Mouse (Mus musculus) embryonic facial prominence, embryonic 11.5 days (tissue): ENCODE data around the gene Kif1b. TPM values are rescaled to one million over a fixed set of nuclear protein-coding genes. Genes with fewer than 3 reads are reported as not detected.

Experiments used
- ATAC-seq: fragments of 200-750 bp; cut with Nextera tagmentation; replicated peaks from 2 replicates; pipeline ENCODE4 v1.8.0; 2017; ENCODE audit warnings: low read depth; ENCODE audit not compliant: insufficient number of reproducible peaks, low FRiP score, low TSS enrichment
- DNase-seq: peaks from one replicate; pipeline ENCODE4 v3.0.0-alpha.2; 2015; ENCODE audit warnings: low spot score
- H3K27ac ChIP-seq: fragments of 300-500 bp; sonication (generic); replicated peaks from 2 replicates; pipeline ENCODE4 v1.5.1; 2014; ENCODE audit warnings: mild to moderate bottlenecking, low read depth, low read length, control low read depth
- H3K27me3 ChIP-seq: fragments of 300-500 bp; sonication (generic); 2 replicates; pipeline ENCODE4 v1.6.1; 2014; ENCODE audit warnings: mild to moderate bottlenecking, low read length, moderate library complexity, mixed read lengths; ENCODE audit not compliant: control insufficient read depth, insufficient read depth
- H3K36me3 ChIP-seq: fragments of 300-500 bp; sonication (generic); replicated peaks from 2 replicates; pipeline ENCODE4 v1.6.1; 2014; ENCODE audit warnings: low read depth, mild to moderate bottlenecking, low read length, moderate library complexity, mixed read lengths; ENCODE audit not compliant: control insufficient read depth, insufficient read depth
- H3K4me1 ChIP-seq: fragments of 300-500 bp; sonication (generic); 2 replicates; pipeline ENCODE4 v1.6.1; 2014; ENCODE audit warnings: low read length, mixed read lengths; ENCODE audit not compliant: control insufficient read depth, insufficient read depth
- H3K4me2 ChIP-seq: fragments of 300-500 bp; sonication (generic); 2 replicates; pipeline ENCODE4 v1.6.1; 2014; ENCODE audit warnings: low read depth, mild to moderate bottlenecking, control low read depth, low read length, moderate library complexity
- H3K4me3 ChIP-seq: fragments of 300-500 bp; sonication (generic); 2 replicates; pipeline ENCODE4 v1.5.1; 2014; ENCODE audit warnings: low read depth, low read length, control low read depth
- H3K9ac ChIP-seq: fragments of 300-500 bp; sonication (generic); replicated peaks from 2 replicates; pipeline ENCODE4 v1.6.1; 2014; ENCODE audit warnings: mild to moderate bottlenecking, control low read depth, low read length
- H3K9me3 ChIP-seq: fragments of 300-500 bp; sonication (generic); replicated peaks from 2 replicates; pipeline ENCODE4 v1.6.1; 2016; ENCODE audit warnings: mild to moderate bottlenecking, low read length, inconsistent platforms, mixed read lengths; ENCODE audit not compliant: control insufficient read depth
- WGBS: fragments of 180-500 bp; shearing (Covaris S2); extraction: QIAGEN DNeasy Blood & Tissue Kit; methylation state at CpG from one replicate; pipeline ENCODE4 v1.1.7; 2014; 5-methylcytosine and 5-hydroxymethylcytosine counted together
- polyA plus RNA-seq: library from polyadenylated mRNA; unstranded; fragments of >200 nt; fragmentation: Nextera tagmentation; extraction: Ambion mirVana; gene quantifications from 2 replicates; pipeline ENCODE4 v1.2.1, GENCODE M21; 2014

Gene Kif1b
- polyA plus RNA-seq, 1 experiment from 2014 or later, result 45.1 TPM

DNA sequence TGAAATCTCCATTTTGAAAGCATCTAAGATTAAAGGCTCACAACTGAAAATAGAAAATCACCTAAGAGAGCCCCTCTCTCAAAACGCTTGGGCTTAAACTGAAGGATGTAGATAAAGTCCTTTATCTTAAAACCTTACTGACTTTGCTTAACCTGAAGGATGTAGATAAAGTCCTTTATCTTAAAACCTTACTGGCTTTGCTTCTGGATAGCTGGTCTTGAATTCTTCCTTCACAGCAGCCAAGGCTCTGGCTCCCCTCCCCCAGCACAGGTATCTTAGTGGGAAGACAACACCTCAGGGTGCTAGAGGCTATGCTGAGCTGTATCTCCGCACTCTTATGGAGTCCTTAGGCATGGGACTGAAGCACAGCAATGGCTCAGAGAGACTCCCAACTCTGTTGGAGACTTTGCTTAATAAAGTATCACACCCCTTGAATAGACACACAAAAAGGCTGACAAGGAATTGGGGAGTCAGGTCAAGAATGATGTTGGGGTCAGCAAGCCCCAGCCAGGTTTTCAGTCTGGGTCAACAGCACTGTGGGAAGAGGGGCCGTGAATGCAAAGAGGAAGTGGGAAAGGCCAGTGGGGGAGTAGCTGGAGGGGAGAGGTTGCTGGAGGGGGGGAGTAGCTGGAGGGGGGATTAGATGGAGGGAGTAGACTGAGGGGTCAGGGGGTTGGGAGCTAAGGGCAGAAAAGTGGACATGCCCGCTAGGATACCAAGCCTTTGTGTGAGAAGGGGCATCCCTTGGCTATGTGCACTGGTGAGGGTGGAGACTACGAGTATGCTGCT lies 32.1 kb upstream of the Kif1b start:
- peaks cover 14% of the 10 kb centered on the region for H3K36me3 ChIP-seq
- DNase-seq (no peak), ATAC-seq (no peak)
- no peaks in the 10 kb centered on the region for H3K9me3 ChIP-seq
- no peaks in the 10 kb centered on the region for H3K27me3 ChIP-seq
- no peak overlapping the region for H3K4me3 ChIP-seq
- WGBS, result 47% methylated on average over 5 of the region's 5 CpGs
- H3K27ac ChIP-seq, result no peak overlapping the region
- no peak overlapping the region for H3K4me2 ChIP-seq
- H3K9ac ChIP-seq, result no peak overlapping the region
- H3K4me1 ChIP-seq, result no peaks in the 10 kb centered on the region

DNA sequence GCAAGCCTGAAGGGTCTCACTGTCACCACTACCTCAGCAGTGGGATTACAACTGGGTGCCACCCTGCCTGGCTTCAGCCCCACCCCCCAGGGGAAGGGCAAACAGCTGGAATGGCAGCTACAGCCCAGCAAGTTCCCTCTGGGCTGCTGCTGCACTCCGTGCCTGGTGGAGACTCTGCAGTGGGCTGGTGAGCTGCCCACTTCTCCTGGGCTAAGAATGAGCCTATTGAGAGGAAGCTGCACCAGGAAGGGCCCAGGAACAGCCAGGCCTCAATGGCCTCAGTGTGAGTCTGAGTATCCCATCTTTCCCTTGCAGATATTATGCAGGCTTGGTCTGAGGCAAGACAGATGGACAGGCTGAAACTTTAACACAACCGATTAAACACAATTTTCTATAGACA lies 30.6 kb upstream of the Kif1b start:
- Histone ChIP-seq H3K4me3 (no peak overlapping the region), H3K4me1 (no peaks in the 10 kb centered on the region), H3K4me2 (no peak overlapping the region), H3K36me3 (peaks cover 13% of the 10 kb centered on the region), H3K9me3 (no peaks in the 10 kb centered on the region), H3K27me3 (no peaks in the 10 kb centered on the region), H3K9ac (no peak overlapping the region), H3K27ac (no peak overlapping the region)
- DNase-seq (no peak), ATAC-seq (no peak)
- 68% methylated on average over 2 of the region's 2 CpGs for WGBS

DNA sequence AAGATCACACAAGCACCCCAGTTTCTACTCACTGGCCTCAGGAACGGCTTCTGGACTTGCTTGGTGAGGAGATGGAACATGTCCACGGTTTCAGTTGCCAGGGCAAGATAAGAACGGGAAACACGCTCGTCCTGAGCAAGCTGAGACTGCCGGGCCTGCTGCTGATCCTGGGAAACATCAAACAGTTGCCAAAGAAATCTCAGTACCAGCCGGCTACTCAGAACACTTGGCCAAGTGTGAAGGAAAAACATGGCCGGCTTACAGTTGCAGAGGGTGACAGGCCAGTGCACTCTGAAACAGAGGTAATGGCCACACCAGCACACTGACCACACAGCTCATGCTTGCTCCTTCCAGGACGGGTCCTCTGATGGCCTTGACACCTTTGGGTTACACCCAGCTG lies 29.9 kb upstream of the Kif1b start:
- Histone ChIP-seq H3K27ac (no peak overlapping the region), H3K4me3 (no peak overlapping the region), H3K4me2 (no peak overlapping the region), H3K36me3 (peaks cover 14% of the 10 kb centered on the region), H3K9me3 (no peaks in the 10 kb centered on the region), H3K9ac (no peak overlapping the region), H3K4me1 (no peaks in the 10 kb centered on the region), H3K27me3 (no peaks in the 10 kb centered on the region)
- DNase-seq, result no peak
- 93% methylated on average over 9 of the region's 9 CpGs for WGBS
- no peak for ATAC-seq

DNA sequence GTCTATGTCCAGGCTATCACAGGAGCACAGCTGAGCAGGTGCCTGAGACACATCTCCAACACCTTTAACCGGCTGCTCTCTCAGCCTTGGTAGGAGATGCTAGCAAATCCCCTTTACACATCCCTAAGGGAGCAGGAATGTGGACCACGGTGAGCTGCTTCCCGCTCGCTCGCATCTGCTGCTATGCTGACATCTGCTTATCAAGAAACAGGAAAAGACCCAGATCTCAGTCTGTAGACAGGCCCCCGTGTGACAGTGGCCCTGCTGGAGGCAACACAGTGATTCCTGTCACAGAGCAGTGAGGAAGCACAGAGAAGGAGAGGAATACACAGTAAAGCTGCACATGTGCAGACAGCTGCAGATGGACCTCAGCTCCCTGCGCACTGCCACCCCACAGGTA lies 28.8 kb upstream of the Kif1b start:
- no peak overlapping the region for H3K9ac ChIP-seq
- ATAC-seq, result no peak
- no peak overlapping the region for H3K4me3 ChIP-seq
- H3K4me1 ChIP-seq, result no peaks in the 10 kb centered on the region
- no peak for DNase-seq
- 87% methylated on average over 7 of the region's 7 CpGs for WGBS
- H3K4me2 ChIP-seq, result no peak overlapping the region
- peaks cover 14% of the 10 kb centered on the region for H3K36me3 ChIP-seq
- no peaks in the 10 kb centered on the region for H3K9me3 ChIP-seq
- no peak overlapping the region for H3K27ac ChIP-seq
- no peaks in the 10 kb centered on the region for H3K27me3 ChIP-seq

DNA sequence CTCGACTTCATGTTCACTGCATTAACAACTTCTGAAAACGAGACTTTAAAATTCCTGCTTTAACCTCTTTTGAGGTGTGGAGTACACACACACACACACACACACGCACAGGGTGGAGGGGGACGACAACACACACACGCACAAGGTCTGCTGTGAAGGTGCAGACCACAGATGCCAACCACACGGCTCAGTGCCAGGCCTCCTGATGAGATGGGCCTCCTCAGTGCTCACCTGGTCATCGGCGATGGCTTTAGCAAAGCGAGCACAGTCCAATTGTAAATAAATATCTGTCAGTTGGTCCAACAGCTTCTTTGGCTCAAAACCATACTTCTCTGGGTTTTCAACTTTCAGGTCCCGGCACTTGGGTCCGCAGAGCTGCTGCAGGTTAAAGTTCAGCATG lies 27.4 kb upstream of the Kif1b start:
- WGBS, result 93% methylated on average over 11 of the region's 11 CpGs
- Histone ChIP-seq H3K27me3 (no peaks in the 10 kb centered on the region), H3K36me3 (peaks cover 28% of the 10 kb centered on the region)

DNA sequence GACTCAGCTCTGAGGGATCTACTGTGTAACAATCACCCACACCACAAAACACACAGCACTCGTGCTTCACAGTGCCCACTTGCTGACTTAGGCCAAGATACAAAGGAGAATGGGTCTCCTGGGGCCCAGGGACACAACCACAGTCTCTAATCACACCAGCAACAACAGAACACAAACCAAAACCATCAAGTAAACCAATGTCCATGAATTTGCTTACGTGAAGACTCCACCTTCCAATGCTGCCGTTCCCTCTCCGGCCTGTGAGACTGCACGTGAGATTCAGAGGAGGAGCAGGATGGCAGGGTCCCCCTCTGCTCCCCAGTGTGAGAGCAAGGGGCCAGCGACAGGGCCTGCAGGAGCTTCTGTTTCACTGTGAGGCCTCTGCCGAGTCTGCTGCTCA lies 25.2 kb upstream of the Kif1b start:
- no peak for DNase-seq
- Histone ChIP-seq H3K4me2 (no peak overlapping the region), H3K27ac (no peak overlapping the region), H3K4me1 (no peaks in the 10 kb centered on the region), H3K9me3 (no peaks in the 10 kb centered on the region), H3K4me3 (no peak overlapping the region), H3K36me3 (peaks cover 30% of the 10 kb centered on the region), H3K27me3 (no peaks in the 10 kb centered on the region), H3K9ac (no peak overlapping the region)
- ATAC-seq, result no peak
- 91% methylated on average over 7 of the region's 7 CpGs for WGBS

More for the DNA sequence above, 27.4 kb upstream of the Kif1b start:
- Histone ChIP-seq H3K4me3 (no peak overlapping the region), H3K27ac (no peak overlapping the region), H3K9ac (no peak overlapping the region), H3K4me2 (no peak overlapping the region), H3K9me3 (no peaks in the 10 kb centered on the region), H3K4me1 (no peaks in the 10 kb centered on the region)
- DNase-seq (no peak), ATAC-seq (no peak)

DNA sequence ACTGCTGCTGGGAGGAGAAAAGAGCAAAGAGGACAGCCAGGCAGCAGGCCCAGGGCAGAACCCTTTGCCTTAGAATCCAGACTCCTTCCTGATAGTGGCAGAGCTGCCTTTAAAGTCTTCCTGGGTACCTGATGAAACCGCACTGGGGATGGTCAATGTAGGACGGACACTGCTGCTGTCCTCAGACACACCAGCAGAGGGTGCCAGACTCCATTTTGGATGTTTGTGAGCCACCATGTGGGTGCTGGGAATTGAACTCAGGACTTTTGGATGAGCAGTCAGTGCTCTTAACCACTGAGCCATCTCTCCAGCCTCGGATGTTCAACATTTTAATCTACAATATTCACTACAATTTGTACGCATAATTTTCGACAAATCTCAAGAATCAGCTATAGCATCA lies 23.0 kb upstream of the Kif1b start:
- H3K27ac ChIP-seq, result no peak overlapping the region
- no peaks in the 10 kb centered on the region for H3K9me3 ChIP-seq
- no peaks in the 10 kb centered on the region for H3K27me3 ChIP-seq
- peaks cover 22% of the 10 kb centered on the region for H3K36me3 ChIP-seq
- no peak overlapping the region for H3K4me2 ChIP-seq
- H3K4me3 ChIP-seq, result no peak overlapping the region
- no peaks in the 10 kb centered on the region for H3K4me1 ChIP-seq
- DNase-seq (no peak), ATAC-seq (no peak)
- H3K9ac ChIP-seq, result no peak overlapping the region
- 97% methylated on average over 5 of the region's 5 CpGs for WGBS

DNA sequence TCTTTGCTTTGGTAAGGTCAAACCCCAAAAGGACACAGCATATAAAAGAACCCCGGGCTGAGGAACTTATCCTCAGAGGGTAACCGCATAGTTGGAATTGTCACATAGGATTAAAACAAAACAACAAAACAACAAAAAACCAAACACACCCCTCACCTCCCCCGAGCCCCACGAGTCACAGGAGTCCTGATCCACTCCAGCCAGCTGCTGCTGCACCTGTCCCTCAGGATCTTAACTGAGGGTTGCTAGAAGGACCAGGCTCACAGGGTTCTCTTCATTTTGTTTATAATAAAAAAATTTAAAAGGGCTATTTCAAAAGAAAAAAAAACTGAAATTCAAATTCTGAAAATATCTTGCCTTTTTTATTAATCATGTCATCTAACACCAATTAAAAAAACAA lies 21.2 kb upstream of the Kif1b start:
- Histone ChIP-seq H3K27me3 (no peaks in the 10 kb centered on the region), H3K27ac (no peak overlapping the region), H3K9me3 (no peaks in the 10 kb centered on the region), H3K36me3 (peaks cover 22% of the 10 kb centered on the region), H3K9ac (no peak overlapping the region), H3K4me2 (no peak overlapping the region), H3K4me3 (no peak overlapping the region), H3K4me1 (no peaks in the 10 kb centered on the region)
- ATAC-seq (no peak), DNase-seq (no peak)
- WGBS, result 85% methylated on average over 4 of the region's 4 CpGs
